Mouse (Mus musculus): ENCODE measurements around the gene Spag16. TPM values are rescaled to one million over a fixed set of nuclear protein-coding genes. Genes with fewer than 3 reads are reported as not detected.

The Spag16 gene
- 2.0 and 3.5 TPM in 2 replicates for polyA plus RNA-seq (2021; fragmentation: Nextera tagmentation)
- long read RNA-seq, experiment 1, partial matches to known transcripts, result 2 of 5 reads
- long read RNA-seq, experiment 1, other reads (novel, unspliced or antisense), result 3 of 5 reads
- long read RNA-seq, experiment 2, partial matches to known transcripts, result 1 of 3 reads
- long read RNA-seq, experiment 2, other reads (novel, unspliced or antisense), result 1 of 3 reads

GRCm38 (mm10) chr1:69826806-69827703 lies at the start of gene Spag16:
Spag16 (plus strand) TSS chr1:69826970.

GRCm38 (mm10) chr1:70725655-70726066 lies 898.9 kb downstream of the Spag16 start, which contains the start of gene Vwc2l:
Vwc2l (plus strand) TSS chr1:70725715.

Other genes starting within 250 kb of the Spag16 start
- gene Ikzf2, start 139.7 kb upstream of the Spag16 start, polyA plus RNA-seq (2021; fragmentation: Nextera tagmentation), result 0.55 and 0.65 TPM in 2 replicates